Mouse (Mus musculus): ENCODE results near the gene Mvb12b. TPM values are rescaled to one million over a fixed set of nuclear protein-coding genes. Genes with fewer than 3 reads are reported as not detected.

The Mvb12b gene
- polyA plus RNA-seq, 1 experiment from 2014 or later: 15.7 TPM

DNA sequence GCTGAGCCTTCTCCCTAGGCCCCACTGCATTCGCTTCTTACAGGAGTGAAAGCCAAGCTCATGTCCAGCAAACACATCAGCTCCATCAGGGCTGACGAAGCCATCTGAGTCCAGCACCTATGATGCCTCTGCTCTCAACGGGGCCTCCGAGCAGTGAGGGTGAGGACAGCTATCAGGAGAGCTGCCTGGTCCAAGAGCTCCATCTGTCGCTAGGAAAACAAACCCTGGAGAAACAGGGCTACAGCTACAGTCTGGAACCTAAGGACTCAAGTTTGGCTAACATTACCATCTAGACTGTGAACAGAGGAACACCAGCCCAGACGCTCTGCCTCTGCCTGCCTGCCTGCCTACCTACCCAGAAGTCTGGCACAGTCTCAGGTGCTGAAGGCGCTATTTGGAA, 104.3 kb downstream of the Mvb12b start:
- no peak for ATAC-seq
- H3K4me3 ChIP-seq (replicated peaks): no peak overlapping the region

DNA sequence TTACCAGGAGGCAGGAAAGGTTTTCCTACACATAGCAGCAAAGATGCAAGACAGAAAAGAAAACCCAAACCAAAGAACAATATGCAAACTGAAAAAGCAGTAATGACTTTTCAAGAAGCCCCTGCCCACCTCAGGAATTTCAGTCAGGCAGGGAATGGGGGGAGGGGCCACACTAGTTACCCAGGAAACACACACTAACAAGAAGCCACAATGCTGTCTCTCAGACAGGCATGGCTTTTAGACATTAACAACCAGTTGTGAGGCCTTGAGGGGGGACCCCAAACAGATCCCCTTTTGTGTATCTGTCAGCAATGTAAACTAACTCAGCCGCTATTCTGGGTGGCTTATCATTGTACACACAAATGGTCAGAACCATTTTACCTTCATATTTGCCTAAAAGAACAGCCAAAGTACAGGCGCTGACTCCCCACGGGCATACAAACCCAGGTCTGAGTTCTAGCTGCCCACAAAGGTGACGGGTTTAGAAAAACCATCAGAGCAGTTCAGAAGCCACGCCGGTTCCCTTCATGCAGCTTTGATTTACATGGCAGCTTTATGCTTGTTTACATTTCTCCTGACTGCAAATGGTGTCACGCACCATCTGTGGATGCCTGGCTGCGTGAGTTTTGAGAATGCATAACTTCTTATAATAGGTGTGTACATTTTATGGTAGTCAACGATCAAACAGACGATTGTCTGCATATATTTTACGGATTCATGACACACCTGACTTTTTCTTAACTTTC, 105.9 kb downstream of the Mvb12b start:
- H3K4me2 ChIP-seq (replicated peaks): no peak overlapping the region
- no peak overlapping the region for H3K9ac ChIP-seq
- no peaks in the 10 kb centered on the region for H3K27me3 ChIP-seq (replicated peaks)
- peaks cover 6% of the 10 kb centered on the region; the same call in 1 of the 2 replicates for H3K4me1 ChIP-seq (replicated peaks)
- H3K4me3 ChIP-seq (replicated peaks): no peak overlapping the region
- WGBS: 30% methylated on average over 11 of the region's 11 CpGs
- H3K36me3 ChIP-seq: peaks cover 23% of the 10 kb centered on the region
- H3K27ac ChIP-seq: no peak overlapping the region
- no peak for ATAC-seq
- peaks cover 13% of the 10 kb centered on the region for H3K9me3 ChIP-seq

More for the DNA sequence above, 104.3 kb downstream of the Mvb12b start:
- Histone ChIP-seq H3K4me2 (replicated peaks) (no peak overlapping the region), H3K4me1 (replicated peaks) (peaks cover 6% of the 10 kb centered on the region; the same call in 1 of the 2 replicates), H3K9ac (no peak overlapping the region), H3K27ac (no peak overlapping the region), H3K9me3 (peaks cover 2% of the 10 kb centered on the region; the same call in 1 of the 2 replicates), H3K27me3 (replicated peaks) (no peaks in the 10 kb centered on the region), H3K36me3 (peaks cover 8% of the 10 kb centered on the region; the same call in 1 of the 2 replicates)
- 85% methylated on average over 7 of the region's 7 CpGs for WGBS

GRCm38 (mm10) chr2:33778466-33778865, 109.3 kb downstream of the Mvb12b start:
- 95% methylated on average over 4 of the region's 4 CpGs for WGBS
- Histone ChIP-seq H3K9me3 (peaks cover 13% of the 10 kb centered on the region), H3K4me1 (replicated peaks) (peaks cover 6% of the 10 kb centered on the region; the same call in 1 of the 2 replicates), H3K27ac (no peak overlapping the region), H3K36me3 (peaks cover 23% of the 10 kb centered on the region), H3K4me2 (replicated peaks) (no peak overlapping the region), H3K27me3 (replicated peaks) (no peaks in the 10 kb centered on the region), H3K4me3 (replicated peaks) (no peak overlapping the region), H3K9ac (no peak overlapping the region)
- ATAC-seq: no peak

- H3K4me3 ChIP-seq (replicated peaks): no peak overlapping the region
- WGBS: 97% methylated on average over 11 of the region's 11 CpGs
- H3K4me1 ChIP-seq (replicated peaks): peaks cover 5% of the 10 kb centered on the region; the same call in 1 of the 2 replicates
- H3K4me2 ChIP-seq (replicated peaks): no peak overlapping the region
- peaks cover 13% of the 10 kb centered on the region for H3K9me3 ChIP-seq
- no peaks in the 10 kb centered on the region for H3K27me3 ChIP-seq (replicated peaks)
- H3K9ac ChIP-seq: no peak overlapping the region
- no peak overlapping the region for H3K27ac ChIP-seq
- ATAC-seq: no peak
- peaks cover 23% of the 10 kb centered on the region for H3K36me3 ChIP-seq
Measured at GRCm38 (mm10) chr2:33777051-33777450, 110.7 kb downstream of the Mvb12b start.

GRCm38 (mm10) chr2:33774884-33775283, 112.9 kb downstream of the Mvb12b start:
- Histone ChIP-seq H3K9me3 (peaks cover 13% of the 10 kb centered on the region), H3K36me3 (peaks cover 23% of the 10 kb centered on the region), H3K4me3 (replicated peaks) (no peak overlapping the region), H3K27ac (no peak overlapping the region), H3K4me2 (replicated peaks) (no peak overlapping the region), H3K4me1 (replicated peaks) (no peaks in the 10 kb centered on the region), H3K9ac (no peak overlapping the region), H3K27me3 (replicated peaks) (no peaks in the 10 kb centered on the region)
- ATAC-seq: no peak
- WGBS: 90% methylated on average over 2 of the region's 2 CpGs

GRCm38 (mm10) chr2:33774106-33774505, 113.6 kb downstream of the Mvb12b start:
- H3K36me3 ChIP-seq: peaks cover 23% of the 10 kb centered on the region
- H3K27ac ChIP-seq: no peak overlapping the region
- peaks cover 13% of the 10 kb centered on the region for H3K9me3 ChIP-seq
- H3K4me2 ChIP-seq (replicated peaks): no peak overlapping the region
- H3K4me1 ChIP-seq (replicated peaks): no peaks in the 10 kb centered on the region
- no peak overlapping the region for H3K9ac ChIP-seq
- no peaks in the 10 kb centered on the region for H3K27me3 ChIP-seq (replicated peaks)
- no peak overlapping the region for H3K4me3 ChIP-seq (replicated peaks)
- no peak for ATAC-seq
- WGBS: 57% methylated on average over 4 of the region's 4 CpGs

GRCm38 (mm10) chr2:33772439-33772838, 115.3 kb downstream of the Mvb12b start:
- H3K27me3 ChIP-seq (replicated peaks): no peaks in the 10 kb centered on the region
- peaks cover 1% of the 10 kb centered on the region; the same call in 1 of the 2 replicates for H3K9me3 ChIP-seq
- no peak overlapping the region for H3K4me2 ChIP-seq (replicated peaks)
- no peak overlapping the region for H3K4me3 ChIP-seq (replicated peaks)
- H3K9ac ChIP-seq: no peak overlapping the region
- no peak overlapping the region for H3K27ac ChIP-seq
- WGBS: 46% methylated on average over 9 of the region's 9 CpGs
- peaks cover 7% of the 10 kb centered on the region for H3K36me3 ChIP-seq
- no peak for ATAC-seq
- H3K4me1 ChIP-seq (replicated peaks): no peaks in the 10 kb centered on the region

GRCm38 (mm10) chr2:33771388-33771787, 116.4 kb downstream of the Mvb12b start:
- Histone ChIP-seq H3K4me3 (replicated peaks) (no peak overlapping the region), H3K27me3 (replicated peaks) (no peaks in the 10 kb centered on the region), H3K27ac (no peak overlapping the region), H3K9me3 (no peaks in the 10 kb centered on the region), H3K4me1 (replicated peaks) (no peaks in the 10 kb centered on the region), H3K36me3 (no peaks in the 10 kb centered on the region), H3K9ac (no peak overlapping the region), H3K4me2 (replicated peaks) (no peak overlapping the region)
- no peak for ATAC-seq
- 88% methylated on average over 10 of the region's 10 CpGs for WGBS

DNA sequence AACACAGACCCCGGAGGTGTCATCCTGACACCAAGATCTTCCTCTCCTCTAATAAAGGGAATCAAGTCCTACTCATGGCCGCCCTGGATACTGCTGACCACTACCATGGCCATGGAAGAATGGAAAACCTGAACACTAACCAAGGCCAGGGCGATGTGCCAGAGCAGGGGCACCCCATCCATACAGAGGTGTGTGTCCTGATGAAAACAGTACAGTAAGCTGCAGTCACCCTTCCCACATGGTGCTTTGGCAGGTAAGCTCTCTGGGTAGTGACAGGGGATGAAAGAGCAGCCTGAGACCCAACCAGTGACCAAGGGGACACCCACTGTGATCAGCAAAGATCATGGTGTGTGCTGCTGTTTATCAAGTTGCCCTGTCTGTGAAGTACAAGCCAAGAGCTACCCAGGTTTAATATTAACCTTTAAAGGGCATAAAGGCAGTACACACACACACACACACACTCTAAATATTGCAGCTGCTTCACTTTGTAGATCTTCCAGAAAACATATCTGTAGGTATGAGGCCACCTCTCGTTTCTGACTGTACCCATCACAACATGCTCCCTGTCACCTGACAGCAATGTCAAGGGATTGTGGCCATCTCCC, 117.1 kb downstream of the Mvb12b start:
- 88% methylated on average over 4 of the region's 4 CpGs for WGBS

DNA sequence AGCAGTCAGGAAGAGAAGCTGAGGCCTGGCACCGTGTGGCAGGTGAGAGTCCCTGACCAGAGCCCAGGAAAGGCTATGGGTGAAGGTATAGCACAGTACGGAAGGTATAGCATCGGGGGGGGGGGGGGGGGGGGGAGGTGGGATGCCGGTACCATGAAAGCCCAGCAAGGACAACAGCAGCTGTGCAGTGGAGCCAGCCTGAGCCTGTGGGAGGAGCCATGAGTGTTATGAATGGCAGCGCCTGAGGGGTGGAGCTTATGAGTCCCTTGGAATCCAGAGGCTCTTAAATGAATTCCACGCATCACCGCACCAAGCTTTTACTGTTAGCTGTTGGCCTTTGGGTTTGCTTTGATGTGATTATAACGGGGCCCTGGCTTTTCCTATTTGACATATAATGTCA, 123.3 kb downstream of the Mvb12b start:
- Histone ChIP-seq H3K9me3 (no peaks in the 10 kb centered on the region), H3K36me3 (0 out of 2 replicates have a peak, but pooled peaks cover 4% of the 10 kb centered on the region), H3K4me1 (replicated peaks) (peaks cover 3% of the 10 kb centered on the region; the same call in 1 of the 2 replicates), H3K27ac (no peak overlapping the region), H3K4me2 (replicated peaks) (no peak overlapping the region), H3K4me3 (replicated peaks) (no peak overlapping the region), H3K9ac (no peak overlapping the region), H3K27me3 (replicated peaks) (no peaks in the 10 kb centered on the region)
- 73% methylated on average over 8 of the region's 8 CpGs for WGBS
- no peak for ATAC-seq

More for the DNA sequence above, 117.1 kb downstream of the Mvb12b start:
- H3K27me3 ChIP-seq (replicated peaks): no peaks in the 10 kb centered on the region
- H3K4me3 ChIP-seq (replicated peaks): no peak overlapping the region
- ATAC-seq: no peak
- H3K4me1 ChIP-seq (replicated peaks): no peaks in the 10 kb centered on the region
- no peaks in the 10 kb centered on the region for H3K9me3 ChIP-seq
- no peak overlapping the region for H3K4me2 ChIP-seq (replicated peaks)
- no peak overlapping the region for H3K27ac ChIP-seq
- no peak overlapping the region for H3K9ac ChIP-seq
- H3K36me3 ChIP-seq: no peaks in the 10 kb centered on the region

GRCm38 (mm10) chr2:33762210-33762609, 125.5 kb downstream of the Mvb12b start:
- ATAC-seq: no peak
- Histone ChIP-seq H3K27me3 (replicated peaks) (no peaks in the 10 kb centered on the region), H3K27ac (no peak overlapping the region), H3K36me3 (0 out of 2 replicates have a peak, but pooled peaks cover 4% of the 10 kb centered on the region), H3K9me3 (no peaks in the 10 kb centered on the region), H3K4me3 (replicated peaks) (no peak overlapping the region), H3K4me1 (replicated peaks) (peaks cover 3% of the 10 kb centered on the region; the same call in 1 of the 2 replicates), H3K4me2 (replicated peaks) (no peak overlapping the region), H3K9ac (no peak overlapping the region)
- 75% methylated on average over 6 of the region's 6 CpGs for WGBS

DNA sequence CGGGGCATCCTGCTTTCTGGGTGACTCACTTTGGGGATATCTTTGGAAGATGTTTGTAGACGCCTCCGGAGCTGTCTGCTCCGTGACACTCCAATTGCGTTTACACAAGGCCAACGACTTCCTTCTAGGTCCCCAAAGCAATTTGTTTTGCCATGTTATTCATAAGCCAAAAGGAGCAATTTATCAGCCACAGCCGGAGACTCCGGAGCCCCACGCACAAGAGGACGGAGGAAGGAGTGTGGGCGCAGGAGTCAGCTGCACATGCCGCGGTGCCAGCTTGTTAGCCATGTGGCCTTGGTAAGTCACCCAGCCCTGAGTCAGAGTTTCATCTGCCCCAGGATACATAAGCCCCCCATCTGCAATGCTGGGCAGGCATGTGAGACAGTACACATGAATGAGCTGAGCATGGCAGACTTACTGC, 127.2 kb downstream of the Mvb12b start:
- WGBS: 66% methylated on average over 13 of the region's 13 CpGs
- no peak for ATAC-seq

More for the DNA sequence above, 127.2 kb downstream of the Mvb12b start:
- 0 out of 2 replicates have a peak, but pooled peaks cover 4% of the 10 kb centered on the region for H3K36me3 ChIP-seq
- no peak overlapping the region for H3K4me2 ChIP-seq (replicated peaks)
- H3K27me3 ChIP-seq (replicated peaks): no peaks in the 10 kb centered on the region
- H3K9me3 ChIP-seq: no peaks in the 10 kb centered on the region
- no peak overlapping the region for H3K27ac ChIP-seq
- peaks cover 3% of the 10 kb centered on the region; the same call in 1 of the 2 replicates for H3K4me1 ChIP-seq (replicated peaks)
- H3K9ac ChIP-seq: no peak overlapping the region
- no peak overlapping the region for H3K4me3 ChIP-seq (replicated peaks)

All from intestine, embryonic 15.5 days (tissue).